In genomic region chr11:83569249-83569648, GRCm38 (mm10) we compare ENCODE assay signal across 22 mouse cellular contexts. TPM values are rescaled to one million over a fixed set of nuclear protein-coding genes. Genes with fewer than 3 reads are reported as not detected.
"Had no signal": no experiment of that assay in that cellular context is flagged by ENCODE, and none has a peak within 500 bp of the region (broad histone marks: within the 10 kb centered on the region; RNA-seq: fewer than 3 reads in every experiment).

No protein-coding gene starts in this region.

- H3K4me1 ChIP-seq: limb, embryonic 12.5 days; midbrain, embryonic 13.5 days; neural tube, embryonic 15.5 days had no signal

- H3K4me3 ChIP-seq: limb, embryonic 12.5 days; midbrain, embryonic 13.5 days; myocyte; neural tube, embryonic 15.5 days had no signal

- H3K27ac ChIP-seq: limb, embryonic 12.5 days; liver, embryonic 14.5 days; midbrain, embryonic 13.5 days; neural tube, embryonic 15.5 days had no signal

- DNase-seq: kidney, adult 18-20 months; kidney, postnatal 10 days; liver; lung, adult 2 months; lung, postnatal 36 days; right cerebral cortex, adult 18-20 months; right cerebral cortex, postnatal 25 days; thymus, postnatal 36 days had no signal

- H3K36me3 ChIP-seq: limb, embryonic 12.5 days; midbrain, embryonic 13.5 days; neural tube, embryonic 15.5 days had no signal

- H3K27me3 ChIP-seq: limb, embryonic 12.5 days; midbrain, embryonic 13.5 days; neural tube, embryonic 15.5 days had no signal

- ATAC-seq: lung, postnatal 0 days; midbrain, embryonic 13.5 days had no signal

- H3K9me3 ChIP-seq: limb, embryonic 12.5 days; midbrain, embryonic 13.5 days; neural tube, embryonic 15.5 days had no signal

RNA-seq across cellular contexts. Expression of gene Ccl5, which starts 38.9 kb away (rescaled TPM):
- total RNA-seq: layer of hippocampus, postnatal 25 days; left cerebral cortex, postnatal 36 days; midbrain, postnatal 0 days had no signal
- polyA plus RNA-seq: kidney, embryonic 14.5 days; limb, embryonic 12.5 days; midbrain, embryonic 13.5 days; midbrain, postnatal 0 days; neural tube, embryonic 11.5 days; neural tube, embryonic 15.5 days had no signal

RNA-seq across cellular contexts. Expression of gene Heatr9, which starts 47.3 kb away (rescaled TPM):
- total RNA-seq: layer of hippocampus, postnatal 25 days; left cerebral cortex, postnatal 36 days; midbrain, postnatal 0 days had no signal
- polyA plus RNA-seq: kidney, embryonic 14.5 days; limb, embryonic 12.5 days; liver, embryonic 14.5 days; lung, postnatal 0 days; midbrain, embryonic 13.5 days; midbrain, postnatal 0 days; neural tube, embryonic 11.5 days; neural tube, embryonic 15.5 days; small intestine, adult 2 months; stomach, embryonic 16.5 days; thymus, postnatal 0 days had no signal
